Mouse (Mus musculus) hindbrain, embryonic 10.5 days (tissue): Measurements from ENCODE around the gene Pgm2. TPM values are rescaled to one million over a fixed set of nuclear protein-coding genes. Genes with fewer than 3 reads are reported as not detected.
A peak's percentile ranks its signal among the peaks of the same experiment; 100 is the strongest.

ENCODE experiments used
- DNase-seq: peaks from one replicate; pipeline ENCODE4 v3.0.0-alpha.2; 2017; ENCODE audit warnings: low spot score
- H3K27ac ChIP-seq: fragments of 300-500 bp; sonication (generic); 2 replicates; pipeline ENCODE4 v1.5.1; 2016; ENCODE audit warnings: mild to moderate bottlenecking, moderate library complexity
- H3K27me3 ChIP-seq: fragments of 300-500 bp; sonication (generic); 2 replicates; pipeline ENCODE4 v1.6.1; 2016; ENCODE audit warnings: mild to moderate bottlenecking; ENCODE audit not compliant: poor library complexity, insufficient read depth, severe bottlenecking
- H3K36me3 ChIP-seq: fragments of 300-500 bp; sonication (generic); 2 replicates; pipeline ENCODE4 v1.6.1; 2016; ENCODE audit warnings: mild to moderate bottlenecking, moderate library complexity
- H3K4me1 ChIP-seq: fragments of 300-500 bp; sonication (generic); replicated peaks from 2 replicates; pipeline ENCODE4 v1.6.1; 2016; ENCODE audit warnings: mild to moderate bottlenecking
- H3K4me3 ChIP-seq: fragments of 300-500 bp; sonication (generic); 2 replicates; pipeline ENCODE4 v1.5.1; 2016; ENCODE audit warnings: mild to moderate bottlenecking, moderate library complexity
- H3K9me3 ChIP-seq: fragments of 300-500 bp; sonication (generic); 2 replicates; pipeline ENCODE4 v1.6.1; 2016; ENCODE audit warnings: mild to moderate bottlenecking, moderate library complexity
- WGBS: fragments of 180-500 bp; shearing (Covaris S2); methylation state at CpG from one replicate; pipeline ENCODE4 v1.1.7; 2016; 5-methylcytosine and 5-hydroxymethylcytosine counted together
- polyA plus RNA-seq: library from polyadenylated mRNA; unstranded; fragments of >200 nt; fragmentation: Nextera tagmentation; extraction: Ambion mirVana; gene quantifications from 2 replicates; pipeline ENCODE4 v1.2.1, GENCODE M21; 2016

Pgm2 gene
- polyA plus RNA-seq, 1 experiment from 2014 or later: 22.6 TPM

DNA sequence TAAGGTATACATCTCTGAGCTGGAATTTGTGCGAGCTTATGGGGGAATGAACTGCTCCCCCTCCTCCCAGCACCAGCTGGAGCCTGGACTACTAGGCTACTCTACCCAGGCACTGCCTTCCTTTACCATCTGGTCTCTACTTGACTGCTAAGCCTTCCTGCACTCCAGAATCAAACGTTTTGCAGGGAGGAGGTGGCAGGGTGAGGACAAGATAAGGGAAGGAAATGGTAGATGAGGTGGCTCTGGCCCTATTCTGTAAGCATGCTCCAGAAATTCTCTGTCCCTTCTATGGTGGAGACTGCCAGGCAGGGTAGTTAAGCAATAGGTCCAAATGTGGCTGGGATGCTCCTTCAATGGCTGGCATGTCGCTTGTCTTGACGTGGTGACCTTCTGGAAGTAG lies 65.8 kb downstream of the Pgm2 start:
- no peaks in the 10 kb centered on the region for H3K36me3 ChIP-seq
- 37% methylated on average over 4 of the region's 4 CpGs for WGBS
- DNase-seq: no peak
- peaks cover 29% of the 10 kb centered on the region for H3K4me1 ChIP-seq
- no peak overlapping the region for H3K27ac ChIP-seq
- no peak overlapping the region for H3K4me3 ChIP-seq
- H3K27me3 ChIP-seq: peaks cover 68% of the 10 kb centered on the region
- H3K9me3 ChIP-seq: no peaks in the 10 kb centered on the region

DNA sequence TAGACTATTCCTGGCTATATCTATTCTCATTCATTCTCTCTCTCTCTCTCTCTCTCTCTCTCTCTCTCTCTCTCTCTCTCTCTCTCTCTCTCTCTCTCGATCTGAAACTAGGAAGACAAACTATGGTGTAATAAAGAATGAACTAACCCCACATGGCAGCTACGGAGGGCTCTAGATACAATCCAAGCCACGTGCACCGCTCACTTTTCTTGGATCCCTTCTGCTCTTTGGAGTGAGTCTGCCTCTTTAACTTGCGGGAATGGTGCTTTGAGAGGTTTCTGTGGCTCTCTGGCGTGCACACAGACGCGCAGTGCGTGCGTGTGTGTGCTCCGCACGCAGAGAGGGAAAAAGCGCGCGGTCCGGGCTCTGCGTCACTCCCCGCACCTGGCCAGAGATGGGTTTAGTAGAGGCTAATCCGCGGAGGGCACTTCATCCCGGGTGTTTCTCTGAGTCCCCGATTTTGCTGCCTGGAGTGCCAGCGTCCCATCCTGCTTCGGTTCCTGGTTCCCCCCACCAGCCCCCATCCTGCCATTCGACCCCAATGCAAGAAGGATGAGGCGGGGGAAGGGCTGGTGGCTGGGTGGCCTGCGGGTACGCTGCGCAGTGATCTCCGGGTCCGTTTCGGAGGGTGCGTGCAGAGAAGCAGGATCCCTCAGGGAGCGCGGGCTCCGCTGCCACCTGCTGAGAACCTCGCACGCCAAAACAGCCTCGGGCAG lies 66.5 kb downstream of the Pgm2 start:
- no peaks in the 10 kb centered on the region for H3K9me3 ChIP-seq
- DNase-seq: no peak
- peak overlapping the region; percentile 78 for H3K4me3 ChIP-seq
- peak overlapping the region; percentile 83 for H3K27ac ChIP-seq
- WGBS: under 1% methylated on average over 39 of the region's 39 CpGs
- no peaks in the 10 kb centered on the region for H3K36me3 ChIP-seq
- peaks cover 68% of the 10 kb centered on the region for H3K27me3 ChIP-seq
- peaks cover 29% of the 10 kb centered on the region for H3K4me1 ChIP-seq

- H3K27me3 ChIP-seq: peaks cover 68% of the 10 kb centered on the region
- H3K27ac ChIP-seq: peak overlapping the region; percentile 83
- H3K36me3 ChIP-seq: no peaks in the 10 kb centered on the region
- under 1% methylated on average over 63 of the region's 63 CpGs for WGBS
- no peaks in the 10 kb centered on the region for H3K9me3 ChIP-seq
- H3K4me1 ChIP-seq: peaks cover 29% of the 10 kb centered on the region
- peak overlapping the region; percentile 78 for H3K4me3 ChIP-seq
- DNase-seq: peak; percentile 74
Observed at GRCm38 (mm10) chr5:64159781-64160704, 67.3 kb downstream of the Pgm2 start.

DNA sequence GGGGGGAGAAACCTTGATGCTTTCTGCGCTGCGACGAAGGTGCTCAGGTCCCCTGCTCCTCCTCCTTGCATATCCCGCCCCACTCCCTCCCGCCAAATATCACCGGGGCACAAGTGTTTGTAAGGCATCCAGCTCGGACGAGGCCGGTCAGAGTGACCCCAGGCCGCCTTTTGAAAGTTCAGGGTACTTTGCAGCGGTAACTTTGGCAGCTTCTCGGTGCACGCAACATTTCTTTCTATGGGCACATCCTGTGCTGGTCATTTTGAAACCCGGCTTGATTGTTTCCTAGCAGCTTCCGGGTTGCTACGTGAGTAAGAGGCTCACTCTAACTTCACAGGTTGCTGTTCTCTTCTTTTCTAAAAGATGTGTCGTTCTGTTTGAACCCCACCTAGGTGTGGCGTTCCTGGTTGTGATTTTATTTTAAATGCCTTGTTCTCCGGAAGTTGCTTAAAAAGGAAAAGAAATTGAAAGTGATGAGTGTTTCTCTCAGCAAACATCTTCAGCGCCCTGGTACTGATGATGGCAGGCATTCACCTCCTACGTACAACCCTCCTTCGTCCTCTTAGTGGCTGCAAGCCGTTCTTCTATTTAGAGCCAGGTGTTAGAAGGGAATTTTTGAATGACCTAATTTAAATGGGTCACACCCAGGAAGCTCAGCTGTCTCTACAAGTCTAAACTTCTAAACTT lies 68.1 kb downstream of the Pgm2 start:
- H3K36me3 ChIP-seq: no peaks in the 10 kb centered on the region

DNA sequence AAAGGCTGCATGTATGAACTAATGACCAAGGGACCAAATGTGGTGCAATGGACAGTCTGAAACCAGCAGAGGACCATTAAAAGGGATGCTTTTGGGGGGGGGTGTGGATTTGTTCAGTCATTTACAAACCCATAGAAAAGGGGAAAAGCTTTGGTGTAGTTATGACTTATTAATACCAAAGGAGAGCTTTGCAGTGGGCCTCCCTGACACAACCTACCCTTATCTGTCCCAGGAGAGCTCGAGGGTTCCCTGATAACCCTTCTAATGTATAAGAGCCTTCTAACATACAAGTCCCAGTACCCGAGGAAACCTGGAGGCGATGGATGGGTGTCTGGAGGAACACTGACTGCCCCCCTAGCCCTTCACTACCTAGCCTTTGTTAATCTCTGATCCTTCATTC lies 69.2 kb downstream of the Pgm2 start:
- no peak for DNase-seq
- H3K9me3 ChIP-seq: no peaks in the 10 kb centered on the region
- H3K27ac ChIP-seq: no peak overlapping the region
- H3K36me3 ChIP-seq: no peaks in the 10 kb centered on the region
- peaks cover 35% of the 10 kb centered on the region for H3K4me1 ChIP-seq
- peaks cover 62% of the 10 kb centered on the region for H3K27me3 ChIP-seq
- WGBS: 83% methylated on average over 3 of the region's 3 CpGs
- H3K4me3 ChIP-seq: no peak overlapping the region

More for the DNA sequence above, 68.1 kb downstream of the Pgm2 start:
- H3K4me1 ChIP-seq: peaks cover 35% of the 10 kb centered on the region
- H3K27me3 ChIP-seq: peaks cover 70% of the 10 kb centered on the region
- H3K9me3 ChIP-seq: no peaks in the 10 kb centered on the region
- H3K27ac ChIP-seq: peak overlapping the region; percentile 83
- WGBS: 2% methylated on average over 23 of the region's 23 CpGs
- peak overlapping the region; percentile 78 for H3K4me3 ChIP-seq
- peak; percentile 43 for DNase-seq

DNA sequence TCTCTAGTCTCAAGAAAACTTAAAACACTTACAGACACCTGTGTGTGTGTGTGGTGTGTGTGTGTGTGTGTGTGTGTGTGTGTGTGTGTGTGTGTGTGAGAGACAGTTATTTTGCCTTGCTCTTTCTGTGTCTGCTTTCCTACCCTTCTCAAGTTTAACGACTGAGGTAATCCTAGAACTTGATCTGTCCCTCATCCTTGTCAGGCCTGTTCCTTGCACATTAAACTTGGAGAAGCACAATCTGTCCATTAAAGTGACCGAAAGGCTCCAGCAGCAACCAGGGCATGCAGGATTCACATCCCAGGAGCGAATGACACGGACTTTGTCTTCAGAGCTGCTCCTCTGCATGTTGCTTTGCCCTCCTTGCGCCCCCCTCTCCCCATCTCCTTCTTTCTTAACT lies 69.8 kb downstream of the Pgm2 start:
- H3K4me3 ChIP-seq: no peak overlapping the region
- no peak overlapping the region for H3K27ac ChIP-seq
- 83% methylated on average over 5 of the region's 5 CpGs for WGBS
- no peak for DNase-seq
- no peaks in the 10 kb centered on the region for H3K36me3 ChIP-seq
- H3K9me3 ChIP-seq: no peaks in the 10 kb centered on the region
- peaks cover 35% of the 10 kb centered on the region for H3K4me1 ChIP-seq
- H3K27me3 ChIP-seq: peaks cover 56% of the 10 kb centered on the region

- Histone ChIP-seq H3K27ac (no peak overlapping the region), H3K9me3 (no peaks in the 10 kb centered on the region), H3K4me1 (peaks cover 27% of the 10 kb centered on the region), H3K27me3 (peaks cover 37% of the 10 kb centered on the region), H3K4me3 (no peak overlapping the region), H3K36me3 (no peaks in the 10 kb centered on the region)
- no peak for DNase-seq
- 89% methylated on average over 3 of the region's 3 CpGs for WGBS
Observed at GRCm38 (mm10) chr5:64164414-64164813, 71.7 kb downstream of the Pgm2 start.

DNA sequence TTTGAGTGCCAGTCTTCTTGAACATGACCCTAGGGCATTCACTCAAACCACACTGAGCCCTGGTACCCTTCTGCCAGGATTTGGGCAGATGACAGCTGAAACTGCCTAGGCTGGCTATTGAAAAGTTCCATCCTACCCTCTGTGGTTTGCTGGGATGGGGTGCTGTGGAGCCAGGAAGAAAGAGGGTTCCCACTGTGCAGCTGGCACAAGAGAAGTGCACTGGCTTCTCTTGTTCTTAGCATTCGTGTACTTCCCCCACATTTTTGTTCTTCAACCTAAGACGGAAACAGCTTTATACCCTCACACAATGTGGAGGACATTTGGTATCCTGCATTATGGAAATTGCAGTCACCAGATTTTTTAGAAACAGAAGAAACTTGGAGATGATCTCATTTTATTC lies 73.1 kb downstream of the Pgm2 start:
- DNase-seq: no peak
- H3K4me3 ChIP-seq: no peak overlapping the region
- H3K9me3 ChIP-seq: no peaks in the 10 kb centered on the region
- peaks cover 13% of the 10 kb centered on the region; the same call in 1 of the 2 replicates for H3K4me1 ChIP-seq
- WGBS: 40% methylated on average over 2 of the region's 2 CpGs
- no peaks in the 10 kb centered on the region for H3K36me3 ChIP-seq
- H3K27me3 ChIP-seq: peaks cover 23% of the 10 kb centered on the region
- no peak overlapping the region for H3K27ac ChIP-seq

GRCm38 (mm10) chr5:64168990-64169540 lies 76.3 kb downstream of the Pgm2 start:
- Histone ChIP-seq H3K27ac (no peak overlapping the region), H3K4me1 (peaks cover 6% of the 10 kb centered on the region; the same call in 1 of the 2 replicates), H3K27me3 (0 out of 2 replicates have a peak, but pooled peaks cover 3% of the 10 kb centered on the region), H3K4me3 (no peak overlapping the region), H3K36me3 (no peaks in the 10 kb centered on the region), H3K9me3 (no peaks in the 10 kb centered on the region)
- 91% methylated on average over 10 of the region's 10 CpGs for WGBS
- no peak for DNase-seq

DNA sequence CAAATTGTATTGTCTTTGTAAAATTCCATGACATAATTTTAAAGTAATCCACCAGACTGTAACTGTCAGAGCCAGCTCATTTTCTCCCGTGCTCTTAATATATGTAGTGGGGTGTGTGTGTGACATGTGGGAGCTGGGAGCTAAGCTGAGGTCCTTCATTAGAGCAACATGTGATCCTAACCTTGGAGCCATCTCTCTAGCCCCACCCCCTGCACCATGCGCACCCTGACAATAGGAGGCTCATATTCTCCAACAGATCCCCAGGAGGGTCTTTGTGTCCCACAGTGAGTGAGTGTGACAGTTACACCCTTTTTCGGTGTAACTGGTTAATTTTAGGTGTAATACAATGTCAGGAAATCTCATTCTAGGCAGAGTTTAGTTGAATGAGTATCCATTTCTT lies 80.1 kb downstream of the Pgm2 start:
- Histone ChIP-seq H3K36me3 (no peaks in the 10 kb centered on the region), H3K4me3 (no peak overlapping the region), H3K27ac (no peak overlapping the region), H3K4me1 (no peaks in the 10 kb centered on the region), H3K9me3 (no peaks in the 10 kb centered on the region), H3K27me3 (no peaks in the 10 kb centered on the region)
- no peak for DNase-seq
- WGBS: 80% methylated on average over 3 of the region's 3 CpGs

DNA sequence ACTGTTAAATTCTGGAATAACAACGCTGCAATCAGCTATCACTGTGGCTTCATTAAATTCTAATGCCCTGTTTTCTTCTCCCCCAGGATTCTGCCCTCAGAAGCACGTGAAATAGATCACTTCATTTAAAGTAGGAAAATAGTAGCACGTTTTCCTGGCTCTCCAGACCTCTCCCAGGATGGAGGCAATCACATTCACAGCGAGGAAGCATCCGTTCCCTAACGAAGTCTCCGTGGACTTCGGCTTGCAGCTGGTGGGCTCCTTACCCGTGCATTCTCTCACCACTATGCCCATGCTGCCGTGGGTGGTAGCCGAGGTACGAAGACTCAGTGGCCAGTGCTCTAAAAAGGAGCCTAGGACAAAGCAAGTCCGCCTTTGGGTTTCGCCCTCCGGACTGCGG lies 80.6 kb downstream of the Pgm2 start:
- DNase-seq: no peak
- no peaks in the 10 kb centered on the region for H3K9me3 ChIP-seq
- WGBS: 82% methylated on average over 16 of the region's 16 CpGs
- no peaks in the 10 kb centered on the region for H3K27me3 ChIP-seq
- H3K36me3 ChIP-seq: no peaks in the 10 kb centered on the region
- H3K4me3 ChIP-seq: no peak overlapping the region
- no peak overlapping the region for H3K27ac ChIP-seq
- no peaks in the 10 kb centered on the region for H3K4me1 ChIP-seq

DNA sequence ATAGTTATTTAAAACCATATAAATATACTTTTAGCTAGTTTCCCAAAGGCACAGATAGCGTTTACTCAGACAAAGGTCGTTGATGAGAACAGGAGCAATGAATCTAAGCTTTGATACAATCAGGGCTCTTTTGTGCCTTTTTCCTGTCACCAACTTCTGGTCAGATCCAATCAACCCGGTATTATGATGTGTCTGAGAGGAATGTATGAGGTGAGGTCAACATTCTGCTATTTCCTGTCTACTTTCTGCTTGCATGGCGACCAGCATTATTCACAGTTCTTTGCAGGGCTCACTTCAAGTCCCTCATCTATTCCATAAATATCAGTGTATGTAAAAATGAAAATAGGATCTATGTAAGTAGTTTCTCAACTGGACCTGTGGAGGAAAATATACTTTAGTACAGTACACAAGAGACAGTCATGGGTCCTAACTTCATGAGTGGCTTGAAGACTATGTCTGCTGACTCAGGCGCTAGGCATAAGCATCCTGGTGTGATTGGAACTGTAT lies 81.7 kb downstream of the Pgm2 start:
- DNase-seq: no peak

More for the DNA sequence above, 81.7 kb downstream of the Pgm2 start:
- Histone ChIP-seq H3K27ac (no peak overlapping the region), H3K27me3 (no peaks in the 10 kb centered on the region), H3K4me1 (no peaks in the 10 kb centered on the region), H3K4me3 (no peak overlapping the region), H3K36me3 (no peaks in the 10 kb centered on the region), H3K9me3 (no peaks in the 10 kb centered on the region)
- WGBS: 77% methylated on average over 5 of the region's 5 CpGs
